Mouse (Mus musculus): Measurements from ENCODE around the gene Pcdh8.
A peak's percentile ranks its signal among the peaks of the same experiment; 100 is the strongest.

The Pcdh8 gene

GRCm38 (mm10) chr14:79771094-79771535 is at the start of gene Pcdh8:
Gene Pcdh8 (minus strand): TSS chr14:79771312.
- DNase-seq (ENCODE audit: low spot score): no peak

- DNase-seq (ENCODE audit: low spot score): no peak
These were observed 43.6 kb upstream of the Pcdh8 start for GRCm38 (mm10) chr14:79814709-79815108.

GRCm38 (mm10) chr14:79814084-79814483 is 43.0 kb upstream of the Pcdh8 start:
- DNase-seq (ENCODE audit: low spot score): no peak

- DNase-seq (ENCODE audit: low spot score): no peak
These were observed 22.1 kb upstream of the Pcdh8 start for GRCm38 (mm10) chr14:79793179-79793578.

- no peak for DNase-seq (ENCODE audit: low spot score)
These were observed 18.4 kb upstream of the Pcdh8 start for GRCm38 (mm10) chr14:79789535-79789934.

- DNase-seq (ENCODE audit: low spot score): no peak
These were observed 17.6 kb upstream of the Pcdh8 start for GRCm38 (mm10) chr14:79788656-79789204.

- DNase-seq (ENCODE audit: low spot score): no peak
These were observed 16.8 kb upstream of the Pcdh8 start for GRCm38 (mm10) chr14:79787918-79788317.

- DNase-seq (ENCODE audit: low spot score): no peak
These were observed 14.3 kb upstream of the Pcdh8 start for GRCm38 (mm10) chr14:79785400-79785799.

- no peak for DNase-seq (ENCODE audit: low spot score)
These were observed 9.8 kb upstream of the Pcdh8 start for GRCm38 (mm10) chr14:79780889-79781288.

- no peak for DNase-seq (ENCODE audit: low spot score)
These were observed 9.2 kb upstream of the Pcdh8 start for GRCm38 (mm10) chr14:79780332-79780731.

GRCm38 (mm10) chr14:79779841-79780240 is 8.7 kb upstream of the Pcdh8 start:
- no peak for DNase-seq (ENCODE audit: low spot score)

GRCm38 (mm10) chr14:79773425-79774391 is 2.6 kb upstream of the Pcdh8 start:
- no peak for DNase-seq (ENCODE audit: low spot score)

- no peak for DNase-seq (ENCODE audit: low spot score)
These were observed 845 bp upstream of the Pcdh8 start for GRCm38 (mm10) chr14:79771802-79772511.

- no peak for DNase-seq (ENCODE audit: low spot score)
These were observed 612 bp downstream of the Pcdh8 start for GRCm38 (mm10) chr14:79770306-79771093.

GRCm38 (mm10) chr14:79769618-79770017 is 1.5 kb downstream of the Pcdh8 start:
- DNase-seq (ENCODE audit: low spot score): peak; percentile 78

- DNase-seq (ENCODE audit: low spot score): no peak
These were observed 2.1 kb downstream of the Pcdh8 start for GRCm38 (mm10) chr14:79768996-79769395.

GRCm38 (mm10) chr14:79768076-79768830 is 2.9 kb downstream of the Pcdh8 start:
- DNase-seq (ENCODE audit: low spot score): no peak

GRCm38 (mm10) chr14:79767601-79768000 is 3.5 kb downstream of the Pcdh8 start:
- DNase-seq (ENCODE audit: low spot score): no peak

- DNase-seq (ENCODE audit: low spot score): no peak
These were observed 5.8 kb downstream of the Pcdh8 start for GRCm38 (mm10) chr14:79765196-79765765.

- no peak for DNase-seq (ENCODE audit: low spot score)
These were observed 16.4 kb downstream of the Pcdh8 start for GRCm38 (mm10) chr14:79754601-79755222.
